Mouse (Mus musculus) lung, embryonic 16.5 days (tissue): ENCODE measurements around the gene Exd2. TPM values are rescaled to one million over a fixed set of nuclear protein-coding genes. Genes with fewer than 3 reads are reported as not detected.

Source experiments
- polyA plus RNA-seq: library from polyadenylated mRNA; unstranded; fragments of >200 nt; fragmentation: Nextera tagmentation; extraction: Ambion mirVana; gene quantifications from 2 replicates; pipeline ENCODE4 v1.2.1, GENCODE M21; 2015

Exd2 gene
- polyA plus RNA-seq, 1 experiment from 2014 or later = 29.6 TPM

Other genes starting within 250 kb of the Exd2 start
- gene Actn1, start 202.7 kb upstream of the Exd2 start, polyA plus RNA-seq = 49.2 and 49.9 TPM in 2 replicates
- gene Dcaf5, start 26.5 kb upstream of the Exd2 start, polyA plus RNA-seq = 9.8 and 11.6 TPM in 2 replicates
- gene Galnt16, start 55.2 kb downstream of the Exd2 start, polyA plus RNA-seq = 13.0 and 13.4 TPM in 2 replicates
- 30.2 and 30.4 TPM in 2 replicates for gene Slc39a9, start 180.8 kb downstream of the Exd2 start, polyA plus RNA-seq
- 272 and 278 TPM in 2 replicates for gene Erh, start 181.2 kb downstream of the Exd2 start, polyA plus RNA-seq
- 3.6 and 4.1 TPM in 2 replicates for gene Plekhd1, start 229.5 kb downstream of the Exd2 start, polyA plus RNA-seq